Mouse (Mus musculus) midbrain, embryonic 16.5 days (tissue): ENCODE data around the gene Sertad3. TPM values are rescaled to one million over a fixed set of nuclear protein-coding genes. Genes with fewer than 3 reads are reported as not detected.
A peak's percentile ranks its signal among the peaks of the same experiment; 100 is the strongest.

Experiments used
- ATAC-seq: fragments of 200-750 bp; cut with Nextera tagmentation; 2 replicates; pipeline ENCODE4 v1.8.0; 2017; ENCODE audit warnings: moderate TSS enrichment
- H3K27ac ChIP-seq: fragments of 300-500 bp; sonication (generic); 2 replicates; pipeline ENCODE4 v1.5.1; 2014; ENCODE audit warnings: mild to moderate bottlenecking, low read length, mixed read lengths
- H3K27me3 ChIP-seq: fragments of 300-500 bp; sonication (generic); 2 replicates; pipeline ENCODE4 v1.6.1; 2014; ENCODE audit warnings: low read depth, low read length, mixed read lengths; ENCODE audit not compliant: control insufficient read depth, insufficient read depth
- H3K36me3 ChIP-seq: fragments of 300-500 bp; sonication (generic); 2 replicates; pipeline ENCODE4 v1.6.1; 2014; ENCODE audit warnings: mild to moderate bottlenecking, low read length, moderate library complexity, mixed read lengths; ENCODE audit not compliant: control insufficient read depth, insufficient read depth
- H3K4me1 ChIP-seq: fragments of 300-500 bp; sonication (generic); 2 replicates; pipeline ENCODE4 v1.6.1; 2014; ENCODE audit warnings: mild to moderate bottlenecking, low read length, mixed read lengths; ENCODE audit not compliant: control insufficient read depth, insufficient read depth
- H3K4me2 ChIP-seq: fragments of 300-500 bp; sonication (generic); 2 replicates; pipeline ENCODE4 v1.6.1; 2014; ENCODE audit warnings: mild to moderate bottlenecking, low read length, mixed read lengths
- H3K4me3 ChIP-seq: fragments of 300-500 bp; sonication (generic); 2 replicates; pipeline ENCODE4 v1.5.1; 2014; ENCODE audit warnings: low read depth, mild to moderate bottlenecking, low read length, moderate library complexity, mixed read lengths
- H3K9ac ChIP-seq: fragments of 300-500 bp; sonication (generic); 2 replicates; pipeline ENCODE4 v1.6.1; 2014; ENCODE audit warnings: low read depth, low read length, mixed read lengths
- H3K9me3 ChIP-seq: fragments of 300-500 bp; sonication (generic); replicated peaks from 2 replicates; pipeline ENCODE4 v1.6.1; 2014; ENCODE audit warnings: mild to moderate bottlenecking, low read length, mixed read lengths; ENCODE audit not compliant: control insufficient read depth, poor library complexity, severe bottlenecking
- WGBS: fragments of 180-500 bp; shearing (Covaris S2); extraction: QIAGEN DNeasy Blood & Tissue Kit; methylation state at CpG from one replicate; pipeline ENCODE4 v1.1.7; 2014; 5-methylcytosine and 5-hydroxymethylcytosine counted together
- polyA plus RNA-seq: library from polyadenylated mRNA; unstranded; fragments of >200 nt; fragmentation: Nextera tagmentation; extraction: Ambion mirVana; gene quantifications from 2 replicates; pipeline ENCODE4 v1.2.1, GENCODE M21; 2015

Gene Sertad3
- polyA plus RNA-seq, result 7.1 and 8.4 TPM in 2 replicates

- Histone ChIP-seq H3K27ac (peak within 1 kb of the TSS; percentile 66), H3K9ac (peak within 1 kb of the TSS; percentile 56)
Measured at GRCm38 (mm10) chr7:27473156-27473834, at the start of gene Sertad3. Sertad3 (plus strand) TSS chr7:27473768.

GRCm38 (mm10) chr7:27427387-27427786 lies 46.2 kb upstream of the Sertad3 start:
- ATAC-seq, result no peak

More at GRCm38 (mm10) chr7:27473156-27473834, at the start of gene Sertad3:
- Histone ChIP-seq H3K4me3 (peak within 1 kb of the TSS; percentile 64), H3K27me3 (no peaks in the 10 kb centered on the region), H3K4me1 (peaks cover 6% of the 10 kb centered on the region; the same call in 1 of the 2 replicates), H3K9me3 (no peaks in the 10 kb centered on the region), H3K36me3 (no peaks in the 10 kb centered on the region), H3K4me2 (peak within 1 kb of the TSS; percentile 80)
- ATAC-seq, result peak; percentile 93
- under 1% methylated on average over 36 of the region's 36 CpGs for WGBS

GRCm38 (mm10) chr7:27428002-27428401 lies 45.6 kb upstream of the Sertad3 start:
- no peak for ATAC-seq
- H3K9me3 ChIP-seq, result peaks cover 4% of the 10 kb centered on the region
- H3K4me3 ChIP-seq, result no peak overlapping the region
- H3K9ac ChIP-seq, result no peak overlapping the region
- H3K4me1 ChIP-seq, result no peaks in the 10 kb centered on the region
- H3K27ac ChIP-seq, result no peak overlapping the region
- H3K4me2 ChIP-seq, result no peak overlapping the region
- WGBS, result 87% methylated on average over 11 of the region's 11 CpGs
- no peaks in the 10 kb centered on the region for H3K27me3 ChIP-seq
- peaks cover 26% of the 10 kb centered on the region for H3K36me3 ChIP-seq

More at GRCm38 (mm10) chr7:27427387-27427786, 46.2 kb upstream of the Sertad3 start:
- H3K9ac ChIP-seq, result no peak overlapping the region
- H3K27ac ChIP-seq, result no peak overlapping the region
- no peaks in the 10 kb centered on the region for H3K27me3 ChIP-seq
- peaks cover 4% of the 10 kb centered on the region for H3K9me3 ChIP-seq
- no peaks in the 10 kb centered on the region for H3K4me1 ChIP-seq
- H3K36me3 ChIP-seq, result peaks cover 29% of the 10 kb centered on the region
- WGBS, result 90% methylated on average over 1 of the region's 1 CpGs
- H3K4me3 ChIP-seq, result no peak overlapping the region
- no peak overlapping the region for H3K4me2 ChIP-seq

GRCm38 (mm10) chr7:27429135-27429534 lies 44.4 kb upstream of the Sertad3 start:
- no peaks in the 10 kb centered on the region for H3K4me1 ChIP-seq
- peaks cover 22% of the 10 kb centered on the region for H3K36me3 ChIP-seq
- H3K4me3 ChIP-seq, result no peak overlapping the region
- 57% methylated on average over 2 of the region's 2 CpGs for WGBS
- H3K4me2 ChIP-seq, result no peak overlapping the region
- no peak overlapping the region for H3K27ac ChIP-seq
- no peak for ATAC-seq
- peaks cover 4% of the 10 kb centered on the region for H3K9me3 ChIP-seq
- H3K9ac ChIP-seq, result no peak overlapping the region
- peaks cover 3% of the 10 kb centered on the region; the same call in 1 of the 2 replicates for H3K27me3 ChIP-seq

- Histone ChIP-seq H3K27me3 (peaks cover 9% of the 10 kb centered on the region), H3K4me2 (no peak overlapping the region), H3K4me1 (no peaks in the 10 kb centered on the region), H3K36me3 (peaks cover 12% of the 10 kb centered on the region), H3K9ac (no peak overlapping the region), H3K9me3 (peaks cover 4% of the 10 kb centered on the region), H3K4me3 (no peak overlapping the region), H3K27ac (no peak overlapping the region)
- ATAC-seq, result no peak; the same call in 1 of the 2 replicates
- 35% methylated on average over 10 of the region's 10 CpGs for WGBS
Measured at GRCm38 (mm10) chr7:27433349-27433748, 40.2 kb upstream of the Sertad3 start.

GRCm38 (mm10) chr7:27433794-27434193 lies 39.8 kb upstream of the Sertad3 start:
- H3K36me3 ChIP-seq, result peaks cover 12% of the 10 kb centered on the region
- no peak for ATAC-seq
- WGBS, result 22% methylated on average over 10 of the region's 10 CpGs
- no peak overlapping the region for H3K9ac ChIP-seq
- H3K27me3 ChIP-seq, result peaks cover 9% of the 10 kb centered on the region
- H3K27ac ChIP-seq, result no peak overlapping the region
- H3K4me2 ChIP-seq, result no peak overlapping the region
- H3K9me3 ChIP-seq, result peaks cover 4% of the 10 kb centered on the region
- no peaks in the 10 kb centered on the region for H3K4me1 ChIP-seq
- H3K4me3 ChIP-seq, result no peak overlapping the region

GRCm38 (mm10) chr7:27437544-27437943 lies 36.0 kb upstream of the Sertad3 start:
- no peaks in the 10 kb centered on the region for H3K9me3 ChIP-seq
- no peak for ATAC-seq
- no peak overlapping the region for H3K4me3 ChIP-seq
- no peak overlapping the region for H3K4me2 ChIP-seq
- peaks cover 9% of the 10 kb centered on the region for H3K27me3 ChIP-seq
- H3K4me1 ChIP-seq, result no peaks in the 10 kb centered on the region
- H3K36me3 ChIP-seq, result peaks cover 30% of the 10 kb centered on the region
- H3K9ac ChIP-seq, result no peak overlapping the region
- WGBS, result 60% methylated on average over 5 of the region's 5 CpGs
- H3K27ac ChIP-seq, result no peak overlapping the region

- H3K4me2 ChIP-seq, result no peak overlapping the region
- no peak overlapping the region for H3K9ac ChIP-seq
- no peak overlapping the region for H3K4me3 ChIP-seq
- 77% methylated on average over 4 of the region's 4 CpGs for WGBS
- ATAC-seq, result no peak
- H3K4me1 ChIP-seq, result no peaks in the 10 kb centered on the region
- no peak overlapping the region for H3K27ac ChIP-seq
- no peaks in the 10 kb centered on the region for H3K9me3 ChIP-seq
- H3K36me3 ChIP-seq, result peaks cover 26% of the 10 kb centered on the region
- H3K27me3 ChIP-seq, result no peaks in the 10 kb centered on the region
Measured at GRCm38 (mm10) chr7:27440014-27440413, 33.6 kb upstream of the Sertad3 start.

GRCm38 (mm10) chr7:27446051-27446450 lies 27.5 kb upstream of the Sertad3 start:
- peak overlapping the region; percentile 85 for H3K27ac ChIP-seq
- 0% methylated on average over 16 of the region's 18 CpGs for WGBS
- peak overlapping the region; percentile 92 for H3K4me2 ChIP-seq
- H3K36me3 ChIP-seq, result peaks cover 4% of the 10 kb centered on the region; the same call in 1 of the 2 replicates
- H3K27me3 ChIP-seq, result no peaks in the 10 kb centered on the region
- H3K9me3 ChIP-seq, result no peaks in the 10 kb centered on the region
- H3K4me1 ChIP-seq, result peaks cover 11% of the 10 kb centered on the region
- peak overlapping the region; percentile 76 for H3K4me3 ChIP-seq
- ATAC-seq, result peak; percentile 1; the same call in 1 of the 2 replicates
- H3K9ac ChIP-seq, result peak overlapping the region; percentile 93
